Mouse (Mus musculus): ENCODE data around the gene Gm7694. TPM values are rescaled to one million over a fixed set of nuclear protein-coding genes. Genes with fewer than 3 reads are reported as not detected.

Gene Gm7694
- polyA plus RNA-seq (2012; rRNA removed) = 6.5 and 7.7 TPM in 2 replicates

DNA sequence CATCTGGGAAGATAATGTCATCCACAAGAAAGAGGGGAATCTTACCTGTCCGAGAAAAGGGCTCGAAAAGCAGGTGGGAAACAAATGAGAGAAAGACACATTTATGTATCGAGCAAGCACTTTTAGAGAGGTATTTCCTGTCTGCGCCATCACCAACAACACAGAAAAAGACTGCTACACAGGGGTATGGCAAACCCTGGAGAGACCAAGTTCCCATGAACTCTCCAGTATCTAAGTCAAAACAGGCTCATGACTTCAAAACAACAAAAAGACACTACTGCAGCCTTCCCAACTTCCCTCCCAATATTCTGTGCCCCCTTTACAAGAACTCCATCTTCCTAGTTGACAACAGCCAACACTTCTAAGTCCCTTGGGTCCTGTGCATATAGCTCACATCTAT, at the start of gene Gm7694:
Gene Gm7694, minus strand, starts transcription at position 101 of the 400 bp plus-strand sequence.
- DNase-seq (ENCODE audit: low read depth) = no peak
- no peak for TF ChIP-seq POLR2A (IDR thresholded peaks at IDR 0.05; ENCODE audit: borderline replicate concordance, extremely low read depth, insufficient read depth, insufficient read length, poor library complexity, severe bottlenecking)
- TF ChIP-seq CTCF (IDR thresholded peaks at IDR 0.05; ENCODE audit: borderline replicate concordance, extremely low read depth, insufficient read depth, insufficient read length) = no peak

DNA sequence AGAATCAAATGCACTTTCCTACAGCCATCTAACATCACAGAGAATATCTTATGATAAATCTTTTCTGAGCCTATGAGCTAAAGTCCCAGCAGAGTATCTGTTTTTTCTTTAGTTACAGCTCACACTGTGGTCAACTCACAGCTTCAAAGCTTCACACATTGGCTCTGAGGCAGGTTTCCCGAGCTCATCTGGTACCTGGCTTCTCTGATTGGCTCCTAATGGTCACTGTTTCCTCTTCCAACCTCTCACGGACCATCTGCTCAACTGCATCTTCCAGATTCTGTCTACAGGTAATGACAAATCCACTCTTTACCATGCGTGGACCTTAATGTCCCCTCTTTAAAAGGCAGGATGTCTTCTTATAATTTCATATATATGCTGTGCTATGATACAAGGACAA, 47.2 kb upstream of the Gm7694 start:
- DNase-seq (ENCODE audit: low read depth) = no peak
- TF ChIP-seq CTCF (IDR thresholded peaks at IDR 0.05; ENCODE audit: borderline replicate concordance, extremely low read depth, insufficient read depth, insufficient read length) = no peak
- no peak for TF ChIP-seq POLR2A (IDR thresholded peaks at IDR 0.05; ENCODE audit: borderline replicate concordance, extremely low read depth, insufficient read depth, insufficient read length, poor library complexity, severe bottlenecking)

DNA sequence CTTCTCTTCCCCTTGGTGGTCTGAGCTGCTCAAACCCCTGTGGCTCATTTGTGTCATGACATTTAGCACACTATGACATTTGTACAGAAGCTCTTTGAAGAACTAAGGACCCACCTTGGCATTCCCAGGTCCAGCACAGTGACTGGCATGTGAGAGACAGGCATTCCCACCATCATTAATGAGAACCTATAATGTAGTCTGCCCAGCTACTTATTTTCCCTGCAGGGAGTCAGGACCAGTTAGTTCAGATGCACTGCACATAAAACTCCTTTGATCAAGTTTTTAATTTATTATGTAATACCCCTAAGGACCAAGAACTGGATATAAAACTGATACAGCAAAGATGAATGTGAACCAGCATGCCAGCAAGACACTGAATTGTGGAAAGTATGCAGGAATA, 44.9 kb upstream of the Gm7694 start:
- no peak for DNase-seq (ENCODE audit: low read depth)
- no peak for TF ChIP-seq CTCF (IDR thresholded peaks at IDR 0.05; ENCODE audit: borderline replicate concordance, extremely low read depth, insufficient read depth, insufficient read length)
- TF ChIP-seq POLR2A (IDR thresholded peaks at IDR 0.05; ENCODE audit: borderline replicate concordance, extremely low read depth, insufficient read depth, insufficient read length, poor library complexity, severe bottlenecking) = no peak

DNA sequence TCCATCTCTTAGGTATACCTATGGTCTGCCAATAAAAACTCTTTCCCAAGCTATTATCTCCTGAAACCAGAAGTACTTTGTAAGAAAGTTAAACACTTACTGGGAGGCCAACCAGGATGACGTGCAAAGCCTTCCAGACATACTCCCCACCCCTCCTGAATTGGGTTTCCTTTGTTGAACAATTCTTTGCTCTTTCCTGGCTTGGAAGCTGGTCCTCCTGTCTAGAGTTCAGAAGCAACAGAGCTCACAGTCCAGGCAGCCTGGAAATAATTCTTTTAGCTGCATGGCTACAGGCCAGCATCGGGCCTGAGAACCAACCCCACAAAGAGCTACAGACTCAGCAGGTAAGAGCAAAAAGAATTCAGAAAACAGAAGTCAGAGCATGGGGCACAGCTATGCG, 40.1 kb upstream of the Gm7694 start:
- DNase-seq (ENCODE audit: low read depth) = no peak
- no peak for TF ChIP-seq POLR2A (IDR thresholded peaks at IDR 0.05; ENCODE audit: borderline replicate concordance, extremely low read depth, insufficient read depth, insufficient read length, poor library complexity, severe bottlenecking)
- no peak for TF ChIP-seq CTCF (IDR thresholded peaks at IDR 0.05; ENCODE audit: borderline replicate concordance, extremely low read depth, insufficient read depth, insufficient read length)

DNA sequence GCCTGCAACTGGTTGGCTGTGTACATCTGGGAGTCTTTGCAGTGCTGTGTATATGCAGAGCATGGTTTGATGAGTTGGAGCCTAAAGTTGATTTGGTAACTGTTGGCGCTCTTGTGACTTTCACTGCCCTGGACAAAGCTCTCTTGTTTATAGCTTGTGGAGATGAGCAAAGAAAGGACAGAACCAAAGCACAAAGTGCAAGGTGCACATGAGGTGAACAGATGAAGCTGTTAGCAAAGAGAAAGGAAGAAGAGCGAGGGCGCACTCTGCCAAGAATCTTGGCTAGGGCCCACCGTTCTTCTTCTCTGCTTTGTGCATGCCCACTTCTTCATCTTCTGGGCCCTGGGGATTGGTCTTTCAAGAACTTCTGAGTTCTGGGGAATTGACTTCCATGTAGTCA, 37.8 kb upstream of the Gm7694 start:
- no peak for TF ChIP-seq CTCF (IDR thresholded peaks at IDR 0.05; ENCODE audit: borderline replicate concordance, extremely low read depth, insufficient read depth, insufficient read length)
- TF ChIP-seq POLR2A (IDR thresholded peaks at IDR 0.05; ENCODE audit: borderline replicate concordance, extremely low read depth, insufficient read depth, insufficient read length, poor library complexity, severe bottlenecking) = no peak
- no peak for DNase-seq (ENCODE audit: low read depth)

DNA sequence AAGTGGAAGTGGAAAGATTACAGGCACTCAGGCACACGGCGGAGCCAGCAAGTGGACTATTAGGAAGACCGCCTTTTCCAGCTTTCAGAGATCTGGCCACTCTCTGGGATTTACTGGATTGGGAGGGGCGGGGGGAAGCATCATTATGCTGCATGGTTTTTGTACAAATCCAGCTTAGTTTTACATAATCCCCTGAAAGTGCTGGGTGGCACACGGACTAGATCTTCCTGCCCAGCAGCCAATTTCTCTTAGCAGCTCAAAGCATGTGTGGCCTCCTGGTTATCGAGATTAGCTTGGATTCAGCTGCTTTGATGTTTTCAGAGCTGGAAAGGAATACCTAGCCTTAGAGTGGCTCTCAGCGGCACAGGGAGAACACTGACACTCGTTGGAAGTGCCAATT, 36.9 kb upstream of the Gm7694 start:
- DNase-seq (ENCODE audit: low read depth) = peak; percentile 62
- TF ChIP-seq POLR2A (IDR thresholded peaks at IDR 0.05; ENCODE audit: borderline replicate concordance, extremely low read depth, insufficient read depth, insufficient read length, poor library complexity, severe bottlenecking) (no peak), CTCF (IDR thresholded peaks at IDR 0.05; ENCODE audit: borderline replicate concordance, extremely low read depth, insufficient read depth, insufficient read length) (no peak)

DNA sequence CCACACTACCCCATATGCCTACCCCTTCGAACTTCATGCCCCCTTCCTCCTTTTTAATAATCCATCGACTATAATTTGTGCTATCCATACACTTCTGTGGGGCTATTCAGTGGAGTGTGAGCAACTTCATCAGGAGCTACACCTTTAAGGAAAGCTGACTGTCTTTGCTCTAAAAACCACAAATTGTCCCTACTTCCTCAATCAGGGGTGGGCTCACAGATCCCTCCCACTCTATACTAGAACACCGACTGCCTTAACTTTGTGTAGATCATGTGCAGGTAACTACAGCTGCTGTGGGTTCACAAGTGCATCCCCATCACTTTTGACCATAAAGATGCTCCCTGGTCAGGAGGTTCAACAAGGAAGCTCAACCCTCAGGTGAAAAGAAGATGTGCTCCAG, 33.8 kb upstream of the Gm7694 start:
- no peak for DNase-seq (ENCODE audit: low read depth)
- TF ChIP-seq POLR2A (IDR thresholded peaks at IDR 0.05; ENCODE audit: borderline replicate concordance, extremely low read depth, insufficient read depth, insufficient read length, poor library complexity, severe bottlenecking) (no peak), CTCF (IDR thresholded peaks at IDR 0.05; ENCODE audit: borderline replicate concordance, extremely low read depth, insufficient read depth, insufficient read length) (no peak)

DNA sequence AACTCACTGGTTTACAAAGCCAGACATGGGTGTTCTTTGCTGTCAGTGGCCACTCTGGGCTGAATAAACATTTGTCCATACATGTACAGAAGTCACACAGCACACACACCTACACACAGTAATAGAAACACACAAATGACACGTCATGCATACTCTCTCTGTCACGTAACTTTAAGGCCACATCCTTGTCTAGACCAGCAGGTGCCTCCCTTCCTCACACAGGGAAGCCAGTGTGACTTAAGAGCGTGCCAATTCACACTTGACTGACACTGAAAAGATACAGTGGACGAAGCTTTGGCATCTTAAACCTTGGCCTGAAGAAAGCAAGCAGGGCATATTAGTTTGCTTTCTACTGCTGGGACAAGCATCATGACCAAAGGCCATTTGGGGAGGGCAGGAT, 26.6 kb upstream of the Gm7694 start:
- DNase-seq (ENCODE audit: low read depth) = peak; percentile 25

DNA sequence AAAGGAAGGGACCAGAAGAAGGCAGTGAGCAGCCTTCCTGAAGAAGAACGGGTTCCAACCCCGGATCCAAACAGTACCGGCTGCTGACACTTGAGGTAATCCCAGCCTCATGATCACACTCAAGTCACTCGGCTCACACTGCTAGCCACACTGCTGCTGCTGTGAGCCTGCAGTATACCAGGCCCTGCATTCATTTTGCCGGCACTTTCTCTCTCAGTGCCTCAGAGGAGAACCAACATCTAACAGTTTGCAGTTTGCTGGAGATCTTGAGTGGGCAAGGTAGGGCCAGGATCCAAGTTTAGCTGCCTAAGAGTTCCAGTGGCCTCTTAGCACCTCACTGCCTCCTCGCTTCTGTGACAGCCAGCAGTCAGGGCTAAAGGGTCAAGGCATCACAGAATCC, 25.8 kb upstream of the Gm7694 start:
- TF ChIP-seq CTCF (IDR thresholded peaks at IDR 0.05; ENCODE audit: borderline replicate concordance, extremely low read depth, insufficient read depth, insufficient read length) (no peak), POLR2A (IDR thresholded peaks at IDR 0.05; ENCODE audit: borderline replicate concordance, extremely low read depth, insufficient read depth, insufficient read length, poor library complexity, severe bottlenecking) (no peak)
- no peak for DNase-seq (ENCODE audit: low read depth)

More for the DNA sequence above, 26.6 kb upstream of the Gm7694 start:
- no peak for TF ChIP-seq POLR2A (IDR thresholded peaks at IDR 0.05; ENCODE audit: borderline replicate concordance, extremely low read depth, insufficient read depth, insufficient read length, poor library complexity, severe bottlenecking)
- TF ChIP-seq CTCF (IDR thresholded peaks at IDR 0.05; ENCODE audit: borderline replicate concordance, extremely low read depth, insufficient read depth, insufficient read length) = no peak; the same call in 1 of the 2 replicates

DNA sequence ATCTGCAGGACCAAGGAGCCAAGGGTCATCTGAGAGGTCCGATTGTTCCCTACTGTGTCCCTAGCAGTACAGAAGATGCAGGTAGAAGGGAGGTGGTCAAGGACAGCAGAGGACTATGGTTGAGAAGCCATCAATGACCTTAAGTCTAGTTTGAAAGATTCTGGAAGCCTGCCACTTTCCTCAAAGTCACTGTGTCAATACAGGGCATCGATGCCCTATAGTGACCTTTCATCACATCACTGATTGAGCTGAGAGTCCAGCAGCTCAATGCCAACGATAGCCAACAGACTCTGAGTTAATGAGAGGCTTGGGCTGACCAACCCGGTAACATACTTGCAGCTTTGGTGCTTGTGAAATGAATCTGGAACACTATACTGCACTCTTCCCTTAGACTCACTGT, 19.1 kb upstream of the Gm7694 start:
- TF ChIP-seq CTCF (IDR thresholded peaks at IDR 0.05; ENCODE audit: borderline replicate concordance, extremely low read depth, insufficient read depth, insufficient read length) = no peak
- no peak for TF ChIP-seq POLR2A (IDR thresholded peaks at IDR 0.05; ENCODE audit: borderline replicate concordance, extremely low read depth, insufficient read depth, insufficient read length, poor library complexity, severe bottlenecking)
- DNase-seq (ENCODE audit: low read depth) = no peak

DNA sequence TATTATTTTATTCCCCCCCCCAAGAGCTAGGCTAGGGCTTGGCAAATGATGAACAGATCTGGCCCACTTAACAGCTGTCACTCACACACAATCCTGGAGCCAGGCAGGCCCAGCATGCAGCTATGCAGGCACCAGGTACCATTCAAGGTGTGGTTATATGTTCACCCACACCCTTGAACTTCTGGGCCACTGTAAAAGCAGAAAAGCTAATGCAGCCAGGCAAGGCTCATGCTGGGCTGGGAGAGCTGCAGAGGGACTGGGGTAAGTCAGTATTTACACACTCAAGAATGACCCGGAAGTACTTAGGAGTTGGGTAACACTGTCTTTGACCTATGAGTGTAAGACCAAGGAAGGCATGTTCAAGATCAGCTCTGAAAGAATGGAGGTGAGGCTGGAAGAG, 18.2 kb upstream of the Gm7694 start:
- no peak for DNase-seq (ENCODE audit: low read depth)
- no peak for TF ChIP-seq CTCF (IDR thresholded peaks at IDR 0.05; ENCODE audit: borderline replicate concordance, extremely low read depth, insufficient read depth, insufficient read length)
- TF ChIP-seq POLR2A (IDR thresholded peaks at IDR 0.05; ENCODE audit: borderline replicate concordance, extremely low read depth, insufficient read depth, insufficient read length, poor library complexity, severe bottlenecking) = no peak

DNA sequence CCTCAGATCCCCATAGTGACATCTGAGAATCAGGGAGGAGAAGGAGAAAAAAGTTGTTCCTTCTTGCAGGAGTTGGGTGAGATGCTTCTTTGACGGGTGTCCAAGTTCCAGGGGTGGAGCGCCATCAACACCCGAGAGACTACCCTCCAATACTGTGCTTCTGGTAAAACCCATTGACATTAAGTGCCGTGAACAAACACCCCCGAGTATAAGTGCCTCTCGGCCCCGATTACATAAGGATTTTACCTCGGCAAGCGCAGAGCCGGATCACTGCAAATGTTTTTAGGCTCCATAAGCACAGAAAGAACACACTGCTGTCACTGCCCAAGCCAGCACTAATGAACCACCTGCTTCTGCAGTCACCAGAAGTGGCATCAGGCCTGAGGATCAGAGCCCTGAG, 16.9 kb upstream of the Gm7694 start:
- no peak for DNase-seq (ENCODE audit: low read depth)
- TF ChIP-seq POLR2A (IDR thresholded peaks at IDR 0.05; ENCODE audit: borderline replicate concordance, extremely low read depth, insufficient read depth, insufficient read length, poor library complexity, severe bottlenecking) = no peak
- TF ChIP-seq CTCF (IDR thresholded peaks at IDR 0.05; ENCODE audit: borderline replicate concordance, extremely low read depth, insufficient read depth, insufficient read length) = no peak

Data from brain, embryonic 14.5 days (tissue).